Mouse (Mus musculus): ENCODE measurements at regions not wholly inside any gene's neighbourhood (a gene's known extent, or its start where the extent isn't known, plus 50 kb on each side); places are given as distances from the start of the nearest gene placed in this dataset.

GRCm38 (mm10) chr1:61415426-61416195 is 223.0 kb upstream of the Pard3b start:
- DNase-seq (ENCODE audit: low read depth, low spot score) = no peak

GRCm38 (mm10) chr1:61418396-61418795 is 220.2 kb upstream of the Pard3b start:
- DNase-seq (ENCODE audit: low read depth, low spot score) = no peak

- no peak for DNase-seq (ENCODE audit: low read depth, low spot score)
These were observed 218.8 kb upstream of the Pard3b start for GRCm38 (mm10) chr1:61419839-61420238.

GRCm38 (mm10) chr1:61423253-61423652 is 215.4 kb upstream of the Pard3b start:
- DNase-seq (ENCODE audit: low read depth, low spot score) = no peak

- no peak for DNase-seq (ENCODE audit: low read depth, low spot score)
These were observed 209.7 kb upstream of the Pard3b start for GRCm38 (mm10) chr1:61428706-61429501.

GRCm38 (mm10) chr1:61437603-61438002 is 201.0 kb upstream of the Pard3b start:
- no peak for DNase-seq (ENCODE audit: low read depth, low spot score)

GRCm38 (mm10) chr1:61461435-61461834 is 177.2 kb upstream of the Pard3b start:
- DNase-seq (ENCODE audit: low read depth, low spot score) = no peak

- DNase-seq (ENCODE audit: low read depth, low spot score) = peak; percentile 74
These were observed 167.9 kb upstream of the Pard3b start for GRCm38 (mm10) chr1:61470617-61471214.

GRCm38 (mm10) chr1:61471779-61472578 is 166.6 kb upstream of the Pard3b start:
- DNase-seq (ENCODE audit: low read depth, low spot score) = no peak

GRCm38 (mm10) chr1:61472579-61473242 is 165.9 kb upstream of the Pard3b start:
- no peak for DNase-seq (ENCODE audit: low read depth, low spot score)

GRCm38 (mm10) chr1:61485459-61485858 is 153.2 kb upstream of the Pard3b start:
- no peak for DNase-seq (ENCODE audit: low read depth, low spot score)

GRCm38 (mm10) chr1:61524886-61525285 is 113.7 kb upstream of the Pard3b start:
- DNase-seq (ENCODE audit: low read depth, low spot score) = no peak

GRCm38 (mm10) chr1:61525881-61526280 is 112.7 kb upstream of the Pard3b start:
- DNase-seq (ENCODE audit: low read depth, low spot score) = no peak

- DNase-seq (ENCODE audit: low read depth, low spot score) = no peak
These were observed 109.9 kb upstream of the Pard3b start for GRCm38 (mm10) chr1:61528757-61529156.

- DNase-seq (ENCODE audit: low read depth, low spot score) = no peak
These were observed 108.5 kb upstream of the Pard3b start for GRCm38 (mm10) chr1:61530166-61530565.

- DNase-seq (ENCODE audit: low read depth, low spot score) = no peak
These were observed 107.1 kb upstream of the Pard3b start for GRCm38 (mm10) chr1:61531487-61531886.

GRCm38 (mm10) chr1:61540081-61540480 is 98.5 kb upstream of the Pard3b start:
- no peak for DNase-seq (ENCODE audit: low read depth, low spot score)

GRCm38 (mm10) chr1:61541166-61541565 is 97.5 kb upstream of the Pard3b start:
- no peak for DNase-seq (ENCODE audit: low read depth, low spot score)

GRCm38 (mm10) chr1:61552577-61553517 is 85.8 kb upstream of the Pard3b start:
- no peak for DNase-seq (ENCODE audit: low read depth, low spot score)

GRCm38 (mm10) chr1:61559514-61559913 is 79.1 kb upstream of the Pard3b start:
- DNase-seq (ENCODE audit: low read depth, low spot score) = no peak
